Mouse (Mus musculus) inflammation-experienced regulatory T-cells, adult 6 months (primary cell): ENCODE data around the gene Mllt3. TPM values are rescaled to one million over a fixed set of nuclear protein-coding genes. Genes with fewer than 3 reads are reported as not detected.

Experiments used
- ATAC-seq: one replicate; pipeline ENCODE4 v1.8.0; 2017
- polyA plus RNA-seq, 3 experiments: library from polyadenylated mRNA; unstranded; fragments of 100-300 nt; shearing (Covaris generic); gene quantifications; one replicate each; pipeline ENCODE4 v1.2.1; 2017

The Mllt3 gene
- polyA plus RNA-seq, 3 experiments from 2014 or later: 91.7 to 126 (median 120) TPM

DNA sequence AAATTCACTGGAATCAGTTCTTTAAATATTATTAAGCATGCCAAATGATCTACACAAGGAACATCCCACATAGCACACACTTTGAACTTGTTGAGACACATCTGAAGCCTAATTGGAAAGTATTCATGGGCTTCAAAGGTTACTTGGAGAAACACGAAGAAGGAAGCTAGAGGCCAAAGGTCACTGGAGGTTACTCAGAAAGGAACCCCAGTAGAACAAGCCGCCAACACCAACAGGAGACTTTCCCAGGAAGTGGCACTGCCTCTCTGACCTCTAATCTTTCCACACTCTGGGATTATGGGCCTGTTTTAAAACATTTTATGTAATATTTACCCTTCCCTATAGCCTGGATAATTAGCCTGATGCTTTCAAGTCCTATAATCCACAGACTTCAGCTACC, 162.6 kb downstream of the Mllt3 start:
- ATAC-seq: no peak

DNA sequence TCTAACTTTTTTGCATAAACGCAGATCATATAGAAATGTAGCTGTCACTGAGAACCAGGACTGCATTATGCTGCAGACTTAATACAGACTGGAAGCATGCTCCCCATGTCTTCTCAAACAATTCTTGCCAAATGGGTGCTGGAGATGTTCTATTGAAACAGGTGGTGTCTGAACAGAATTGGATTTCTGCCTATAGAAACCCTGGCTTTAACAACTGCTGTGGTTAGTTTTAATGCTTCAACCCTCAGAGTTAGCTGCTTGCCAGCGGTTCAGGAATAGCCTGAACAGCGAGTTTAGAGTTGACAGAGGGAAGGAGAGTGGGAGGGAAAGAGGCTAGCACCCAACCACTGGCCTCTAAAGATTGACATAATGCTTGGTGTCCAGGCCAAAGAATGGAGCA, 166.6 kb downstream of the Mllt3 start:
- ATAC-seq: no peak

DNA sequence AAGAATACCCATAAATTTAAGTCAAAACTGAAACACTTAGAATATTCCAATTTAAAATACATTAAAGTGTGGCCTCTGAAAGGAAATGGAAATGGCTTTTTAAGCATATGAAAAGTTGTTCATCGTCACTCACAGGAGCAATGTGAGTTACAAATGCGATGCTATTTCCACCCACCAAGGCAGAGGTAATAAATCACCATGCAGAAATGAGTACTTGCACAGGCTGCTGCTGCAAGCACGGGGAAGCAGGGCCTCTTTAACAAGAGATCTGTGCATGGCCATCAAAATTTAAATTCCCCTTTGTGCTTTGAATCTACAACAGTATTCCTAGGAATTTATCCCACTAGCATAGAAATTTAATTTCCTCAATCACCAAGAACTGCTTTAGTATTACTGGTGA, 167.3 kb downstream of the Mllt3 start:
- no peak for ATAC-seq

DNA sequence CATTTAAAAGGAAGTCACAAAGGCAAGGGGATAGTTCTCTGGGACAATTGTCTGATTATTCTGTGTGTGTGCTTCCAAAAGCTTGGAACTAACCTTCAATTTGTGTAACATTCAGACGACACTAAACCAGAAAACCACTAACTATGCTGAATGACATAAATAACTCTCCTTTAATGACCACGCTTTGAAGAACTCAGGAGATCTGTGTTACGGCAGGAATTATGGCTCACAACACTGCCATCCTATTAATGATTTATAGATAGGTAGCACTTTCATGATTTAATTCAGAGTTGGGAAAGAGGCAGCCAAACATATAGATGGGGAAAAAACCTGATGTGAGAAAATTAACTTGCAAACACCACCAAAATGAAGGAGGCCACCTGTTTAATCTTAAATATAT, 168.1 kb downstream of the Mllt3 start:
- no peak for ATAC-seq

DNA sequence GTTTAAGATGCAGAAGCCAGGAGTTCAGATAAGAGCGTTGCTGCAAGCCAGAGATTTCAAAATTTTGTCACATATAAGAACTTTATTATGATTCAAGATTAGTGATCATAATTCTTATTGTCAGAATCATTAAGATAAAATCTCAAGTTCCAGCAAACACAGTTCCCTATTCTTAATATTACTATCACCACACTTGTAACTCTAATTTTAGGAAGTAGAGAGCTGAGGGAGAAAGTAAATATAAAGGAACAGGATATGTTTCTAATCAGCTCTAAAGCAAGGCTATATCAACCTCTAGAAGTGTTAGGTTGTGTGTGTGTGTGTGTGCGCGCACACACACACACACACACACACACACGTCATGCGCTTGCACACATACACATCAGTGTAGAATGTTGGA, 170.0 kb downstream of the Mllt3 start:
- no peak for ATAC-seq

DNA sequence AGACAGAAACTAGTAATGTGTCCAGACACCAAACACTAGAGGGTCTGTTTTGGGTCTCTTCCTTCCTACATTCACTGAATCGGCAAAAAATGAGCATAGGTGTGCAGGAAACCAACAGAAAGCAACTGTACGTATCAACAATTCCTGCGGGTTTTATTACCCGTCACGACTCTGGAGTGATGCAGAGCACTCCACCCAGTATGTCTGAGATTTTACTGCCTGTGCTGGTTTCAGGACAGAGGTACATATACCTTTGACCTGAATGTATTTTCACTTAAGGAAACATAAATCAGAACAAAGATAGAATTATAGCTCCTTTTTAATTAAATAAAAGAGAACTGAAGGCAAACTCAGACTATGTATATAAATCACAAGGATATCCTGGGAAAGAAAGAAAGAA, 172.4 kb downstream of the Mllt3 start:
- no peak for ATAC-seq

DNA sequence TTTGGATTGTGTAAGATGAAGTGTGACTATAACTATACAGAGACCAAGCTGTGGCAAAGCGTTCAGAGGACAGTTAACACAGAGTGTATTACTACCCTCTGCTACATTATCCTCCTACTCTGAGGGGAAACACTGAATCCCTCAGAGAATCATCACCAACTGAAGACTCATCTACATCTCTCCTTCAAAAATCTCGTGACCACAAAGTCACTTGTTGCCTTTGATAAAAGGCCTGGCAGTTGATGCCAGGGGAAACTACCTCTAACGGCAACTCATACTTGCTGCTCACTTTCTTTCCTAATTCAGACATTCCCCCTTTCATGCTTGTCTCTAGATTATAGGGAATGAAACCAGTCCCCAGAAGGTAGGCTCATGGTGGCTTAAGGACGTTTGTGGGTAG, 174.0 kb downstream of the Mllt3 start:
- ATAC-seq: peak; percentile 53

DNA sequence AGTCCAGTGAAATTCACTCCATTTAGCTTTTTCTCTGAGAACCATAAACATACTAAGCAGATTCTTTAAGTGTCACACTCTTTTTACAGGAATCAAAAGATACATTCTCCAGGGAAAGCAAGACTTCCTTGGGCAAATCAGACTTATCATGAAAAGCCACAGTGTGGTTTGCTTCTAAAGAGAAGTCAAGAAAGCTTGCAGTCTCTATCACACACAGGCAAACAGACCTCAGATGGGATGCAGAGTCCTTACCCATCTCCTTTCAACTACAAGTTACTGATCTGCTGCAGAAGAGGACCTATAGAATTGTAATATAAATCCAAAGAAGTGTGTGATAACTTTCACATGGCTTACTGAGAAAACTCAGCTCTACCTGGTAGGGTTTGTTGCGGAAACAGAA, 175.2 kb downstream of the Mllt3 start:
- no peak for ATAC-seq

DNA sequence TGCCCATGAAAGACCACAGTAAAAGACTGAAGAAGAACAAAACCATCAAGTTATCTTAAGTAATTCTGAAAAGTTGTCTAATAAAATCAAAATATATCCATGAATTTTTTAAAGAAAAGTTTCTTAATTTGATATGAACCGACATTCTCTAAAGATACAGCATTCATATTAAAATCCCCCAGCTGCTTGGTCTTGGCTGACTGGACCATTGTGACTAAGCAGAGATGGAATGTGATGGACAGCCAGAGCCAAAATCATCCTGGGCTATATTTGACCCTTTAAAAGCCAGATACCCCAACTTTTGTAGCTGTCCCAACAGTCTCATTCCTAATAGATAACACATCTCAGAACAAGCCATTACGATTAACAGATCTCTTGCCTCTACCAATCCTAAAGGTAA, 180.7 kb downstream of the Mllt3 start:
- ATAC-seq: no peak

DNA sequence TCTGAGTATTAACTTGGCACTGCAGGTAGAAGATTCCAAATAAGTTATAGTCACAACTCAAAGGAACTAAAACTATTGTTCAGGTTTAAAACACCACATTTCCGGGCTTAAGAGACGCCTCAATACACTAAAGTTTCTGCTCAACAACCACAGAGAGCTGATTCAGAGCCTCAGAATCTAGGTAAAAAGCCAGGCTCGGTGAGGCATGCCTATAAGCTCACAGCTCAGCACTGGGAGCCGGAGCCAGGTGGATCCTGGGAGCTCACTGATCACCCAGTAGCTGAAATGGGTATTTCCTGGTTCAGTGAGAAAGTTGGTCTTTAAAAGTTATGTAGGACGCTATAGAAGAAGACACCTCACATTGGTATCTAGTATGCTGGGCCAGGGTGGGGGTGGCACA, 183.1 kb downstream of the Mllt3 start:
- no peak for ATAC-seq

DNA sequence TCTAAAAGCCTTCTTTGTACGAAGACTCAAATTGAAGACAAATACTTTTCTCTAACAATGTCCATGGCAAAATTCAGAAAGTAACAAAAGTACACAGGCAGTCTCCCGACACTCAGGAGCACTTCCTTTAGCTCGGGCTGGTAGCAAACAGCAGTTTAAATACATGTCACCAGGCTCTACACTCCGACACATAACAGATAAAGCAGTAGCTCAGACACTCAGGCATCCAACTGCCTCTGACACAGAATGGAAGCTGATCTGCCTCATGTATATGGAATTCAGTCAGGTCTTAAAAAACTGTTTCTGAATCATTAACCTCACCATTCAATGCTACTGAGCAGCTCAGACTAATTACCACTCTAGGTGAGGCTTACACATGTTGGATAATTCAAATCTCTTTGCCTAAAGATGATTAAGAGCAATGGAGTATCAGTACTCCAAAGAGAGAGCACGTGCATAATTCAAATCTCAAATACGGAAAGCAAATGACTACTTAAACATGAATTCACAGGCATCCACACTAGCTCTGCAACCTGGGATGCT, 188.4 kb downstream of the Mllt3 start:
- no peak for ATAC-seq

DNA sequence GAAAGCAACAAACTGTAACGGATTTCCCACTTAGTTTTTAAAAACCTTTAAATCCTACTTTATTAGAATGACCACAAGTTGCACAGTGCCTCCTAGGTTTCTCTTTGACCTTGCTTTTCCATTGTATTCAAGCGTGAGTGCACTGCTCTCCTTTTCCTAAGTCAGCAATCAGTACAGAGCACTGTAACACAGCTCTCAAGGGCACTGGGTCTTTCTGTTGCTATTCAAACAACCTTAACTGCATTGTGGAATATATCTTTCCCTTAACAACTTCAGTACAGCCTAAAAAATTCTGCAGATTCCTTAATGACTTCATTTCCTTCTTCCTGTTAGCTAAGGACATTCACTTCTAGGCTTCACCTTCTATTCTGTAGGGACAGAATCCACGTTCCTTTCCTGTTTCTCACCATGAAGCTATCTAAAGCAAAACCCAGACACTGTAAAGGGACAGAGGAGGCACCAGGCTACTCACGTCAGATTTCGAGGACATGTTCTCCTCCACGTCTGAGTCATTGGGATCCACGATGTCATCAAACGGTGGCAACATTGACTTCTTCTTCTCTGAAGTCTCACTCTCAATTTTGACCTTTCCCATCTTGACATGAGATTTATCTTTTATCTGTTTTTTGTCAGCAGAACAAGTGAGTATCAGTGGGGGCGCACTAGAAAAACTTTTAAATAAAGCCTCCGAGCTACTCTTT, 192.8 kb downstream of the Mllt3 start:
- ATAC-seq: no peak

DNA sequence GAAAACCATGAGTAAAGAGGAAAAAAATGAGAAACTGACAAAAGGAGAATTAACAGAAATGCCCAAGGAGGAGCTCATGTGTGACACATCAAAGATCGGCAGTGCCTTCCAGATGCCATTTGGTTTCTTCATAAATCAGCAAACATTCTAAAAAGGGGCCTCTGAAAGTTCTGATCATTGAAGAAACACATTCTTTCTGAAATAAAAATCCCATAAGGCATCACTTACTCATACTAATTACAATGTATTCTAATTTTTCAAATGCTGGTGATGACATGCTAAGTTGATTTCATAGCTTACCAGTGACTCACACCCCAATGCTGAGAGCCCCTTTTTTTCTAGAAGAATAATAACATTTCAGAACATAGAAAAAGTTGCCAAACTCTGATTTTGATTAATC, 194.4 kb downstream of the Mllt3 start:
- no peak for ATAC-seq

DNA sequence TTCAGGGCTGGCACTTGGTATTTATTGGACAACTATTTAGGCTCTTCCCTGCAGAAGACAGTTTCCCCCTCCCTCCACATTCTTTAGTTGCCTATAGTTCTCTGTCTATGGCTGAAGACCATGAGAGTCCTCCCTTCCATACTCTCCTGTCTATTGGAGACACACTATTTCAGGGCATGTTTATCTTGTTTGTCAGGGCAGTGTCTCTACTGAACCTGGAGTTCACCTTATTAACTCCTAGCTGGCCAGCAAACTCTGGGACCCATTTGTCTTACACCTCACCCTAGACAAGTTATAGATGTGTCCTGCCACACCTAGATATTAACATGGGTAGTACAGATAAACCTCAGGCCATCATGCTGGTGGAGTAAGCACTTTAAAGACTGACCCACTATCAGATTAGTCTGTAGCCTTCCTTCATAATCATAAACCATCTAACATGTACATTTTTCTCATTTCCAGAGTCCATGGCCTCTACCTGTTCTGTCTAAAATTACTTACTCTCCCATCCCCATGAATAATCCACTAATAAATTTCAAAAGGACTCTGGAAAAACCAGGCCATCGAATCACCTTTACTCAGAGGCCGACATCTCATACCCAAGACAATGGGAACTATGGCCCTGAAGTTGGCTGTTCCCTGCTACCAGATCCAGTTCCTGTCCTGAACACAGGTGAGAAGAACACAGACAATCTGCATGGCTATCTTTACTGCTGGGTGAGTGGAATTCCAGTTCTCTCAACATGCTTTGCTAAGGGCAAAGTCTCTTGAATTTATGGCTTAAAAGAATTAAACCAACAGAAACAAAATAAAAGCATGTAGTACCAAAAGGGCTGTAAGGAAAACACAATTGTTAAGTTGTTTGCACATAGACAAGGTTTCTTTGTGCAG, 195.4 kb downstream of the Mllt3 start:
- no peak for ATAC-seq

DNA sequence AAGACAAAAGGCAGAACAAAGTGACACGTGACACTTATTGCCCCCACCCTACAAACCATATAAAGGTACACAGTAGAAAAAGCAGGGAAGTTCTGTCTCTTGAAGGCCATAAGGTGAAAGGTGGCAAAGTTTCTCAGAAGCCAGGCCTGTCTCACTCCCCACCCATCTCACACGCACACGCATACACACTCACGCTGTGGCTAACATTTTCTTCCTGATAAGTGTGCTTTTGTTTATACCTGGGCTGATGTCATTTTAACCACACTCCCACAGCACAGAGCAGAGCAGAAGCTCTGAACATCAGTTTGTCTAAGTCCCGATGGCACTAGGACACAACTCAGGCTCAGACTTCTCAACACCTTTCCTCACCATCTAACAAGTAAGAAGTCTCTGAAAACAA, 196.9 kb downstream of the Mllt3 start:
- ATAC-seq: no peak

DNA sequence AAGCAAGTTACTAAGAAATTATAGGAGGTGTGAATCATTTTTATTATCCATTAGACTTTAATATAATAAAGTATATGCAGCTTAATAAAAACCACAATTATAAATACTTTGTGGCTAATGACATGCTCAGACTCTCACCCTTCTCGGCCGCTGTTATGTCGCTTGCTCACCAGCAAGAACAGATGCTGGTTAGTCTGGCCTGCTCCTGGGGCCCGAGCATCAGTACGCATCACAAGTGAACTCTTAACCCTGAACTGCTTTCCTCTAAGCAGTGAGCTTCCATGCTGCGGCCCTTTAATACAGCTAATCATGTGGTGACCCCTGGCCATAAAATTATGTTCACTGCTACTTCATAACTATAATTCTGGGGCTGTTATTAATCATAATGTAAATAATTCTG, 198.0 kb downstream of the Mllt3 start:
- ATAC-seq: no peak

DNA sequence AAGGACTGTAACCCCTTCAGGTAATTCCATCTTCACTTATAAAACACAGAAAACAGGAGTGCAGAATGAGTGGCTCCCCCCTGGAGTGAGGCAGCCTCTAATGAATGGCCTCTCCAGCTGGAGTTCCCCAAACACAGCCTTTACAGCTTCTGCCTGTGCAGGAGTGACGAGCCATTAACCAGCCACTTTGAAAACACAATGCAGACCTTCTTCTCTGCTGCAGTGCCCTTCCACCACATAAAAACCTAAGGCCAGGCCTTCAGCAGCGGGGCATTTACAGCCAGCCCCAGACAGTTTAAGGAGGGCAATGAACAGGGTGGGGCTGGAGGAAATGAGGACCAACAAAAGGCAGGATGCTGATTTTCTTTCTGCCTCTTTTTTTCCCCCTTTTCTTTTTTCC, 198.9 kb downstream of the Mllt3 start:
- ATAC-seq: no peak

DNA sequence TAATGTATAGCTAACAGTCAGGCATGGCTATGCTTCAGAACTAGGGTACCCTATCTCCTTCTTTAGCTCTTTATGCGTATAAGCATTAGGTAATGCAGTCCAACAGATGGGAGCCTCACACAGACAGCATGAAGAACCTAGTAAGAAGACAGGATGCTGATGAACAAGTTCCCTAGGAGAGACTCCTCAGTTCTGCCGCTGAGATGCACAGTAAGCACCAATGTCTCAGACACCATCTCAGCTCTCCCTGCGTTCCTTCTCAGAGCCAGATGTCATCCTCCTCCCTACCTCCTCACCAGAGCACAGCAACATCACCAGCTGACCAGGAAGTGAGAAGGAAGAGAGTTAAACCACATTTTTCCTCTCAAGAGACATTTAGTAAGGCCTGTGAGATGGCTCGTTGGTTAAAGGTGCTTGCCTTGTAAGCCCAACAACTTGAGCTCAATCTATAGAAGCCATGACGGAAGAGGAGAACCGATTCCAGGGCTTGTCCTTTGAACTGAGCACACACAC, 202.3 kb downstream of the Mllt3 start:
- ATAC-seq: peak; percentile 14

DNA sequence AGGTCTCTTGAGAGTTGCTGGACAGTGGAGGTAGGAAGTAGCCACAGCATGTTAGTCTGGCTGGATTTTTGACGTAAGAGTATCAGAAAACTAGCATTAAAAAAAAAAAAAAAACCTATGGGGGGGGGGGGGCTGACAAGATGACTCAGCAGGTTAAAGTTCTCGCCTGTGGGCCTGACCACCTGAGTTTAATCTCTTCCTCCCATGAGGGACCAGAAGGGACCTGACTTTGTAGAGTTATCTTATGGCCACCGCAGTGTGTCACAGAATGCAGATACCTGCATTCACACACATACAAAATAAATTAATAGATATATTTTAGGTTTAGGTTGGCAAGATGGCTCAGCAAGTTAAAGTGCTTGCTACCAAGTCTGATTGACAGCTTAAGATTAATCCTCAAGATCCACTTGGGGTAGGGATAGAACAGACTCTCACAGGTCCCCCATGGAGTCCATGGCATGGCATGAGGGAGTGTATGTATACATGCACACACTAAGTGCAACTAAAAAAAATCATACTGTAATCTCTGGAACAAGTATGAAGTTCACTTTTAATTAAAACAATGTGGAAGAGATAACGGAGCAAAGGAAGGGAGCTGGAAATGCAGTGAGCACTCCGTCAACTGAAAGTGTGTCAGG, 203.6 kb downstream of the Mllt3 start:
- no peak for ATAC-seq

DNA sequence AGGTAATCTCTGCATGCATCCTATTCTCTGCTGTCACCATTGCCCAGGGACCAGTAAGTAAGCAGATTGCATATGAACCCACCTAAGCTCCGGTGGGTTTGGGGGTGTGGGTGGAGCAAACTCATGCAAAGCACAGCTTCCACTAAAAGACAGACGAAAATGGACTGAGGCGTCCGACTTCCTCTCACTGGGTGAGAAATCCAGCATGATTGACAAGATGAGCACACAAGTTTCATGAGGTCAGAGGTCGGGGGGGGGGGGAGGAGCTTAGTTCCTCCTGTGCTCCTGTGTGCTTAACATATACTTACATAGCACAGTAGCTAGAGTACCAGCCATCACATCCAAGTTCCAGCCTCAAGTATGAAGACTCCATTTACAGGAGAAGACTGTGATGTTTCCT, 206.8 kb downstream of the Mllt3 start:
- no peak for ATAC-seq

DNA sequence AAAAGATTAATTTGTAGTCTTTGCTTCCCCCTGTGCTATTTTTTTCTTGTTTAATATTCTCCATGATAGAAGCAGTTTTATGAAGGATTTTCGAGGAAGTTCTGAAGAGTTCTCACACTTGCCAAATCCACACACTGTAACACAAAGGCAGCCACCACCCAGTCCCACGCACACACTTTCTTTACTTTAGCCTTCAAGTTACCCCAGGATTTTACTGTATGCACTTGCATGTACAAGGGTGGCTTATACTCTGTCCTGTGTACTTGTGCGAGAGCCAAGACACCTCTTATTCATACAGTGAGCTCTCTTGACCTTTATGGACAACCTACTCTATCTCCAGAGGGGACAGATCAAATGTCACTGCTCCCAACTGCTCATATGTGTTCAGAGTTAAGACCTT, 209.5 kb downstream of the Mllt3 start:
- no peak for ATAC-seq

DNA sequence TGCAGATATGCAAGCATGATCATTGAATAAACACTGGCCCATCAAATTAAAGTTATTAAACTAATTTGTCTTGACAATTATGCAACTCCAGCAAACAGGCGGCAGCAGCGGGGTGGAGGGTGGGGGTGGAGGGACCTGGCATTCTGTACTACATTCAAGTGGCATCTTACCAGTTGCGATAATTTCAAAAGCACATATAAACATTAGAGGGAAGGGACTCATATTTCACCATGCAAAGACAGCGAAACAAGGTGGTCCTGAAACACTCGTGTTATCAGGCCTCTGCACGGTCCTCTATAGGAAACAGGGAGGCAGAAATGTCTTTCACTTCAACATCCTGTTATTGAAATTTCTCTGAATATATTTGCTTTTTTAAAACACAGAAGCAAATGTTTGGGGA, 210.0 kb downstream of the Mllt3 start:
- ATAC-seq: no peak

DNA sequence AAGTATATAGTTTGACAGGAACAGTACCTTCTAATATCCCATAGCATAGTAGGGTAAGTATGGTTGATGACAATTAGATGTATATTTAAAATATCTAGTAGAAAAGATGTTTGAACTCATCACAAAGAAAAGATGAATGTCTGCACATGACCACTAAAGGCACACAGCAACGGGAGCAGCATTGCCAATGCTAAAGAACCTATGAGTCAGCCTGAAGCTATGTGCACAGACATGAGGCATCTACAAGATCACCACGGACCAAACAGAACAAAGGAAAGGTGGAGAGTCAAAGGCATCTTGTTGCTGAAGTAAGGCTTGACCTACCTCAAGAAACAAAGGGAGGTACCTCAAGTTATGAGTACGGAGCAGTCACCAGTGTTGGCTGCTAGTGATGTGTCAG, 212.3 kb downstream of the Mllt3 start:
- ATAC-seq: no peak
